Mouse (Mus musculus) liver, adult 2 months (tissue): ENCODE data around the gene Arl2bp.

Source experiments
- CTCF ChIP-seq: fragments of 200-500 bp; IDR thresholded peaks from 2 replicates; pipeline ENCODE4 v1.5.1; 2011; ENCODE audit warnings: low read depth, low read length, control low read depth
- POLR2A ChIP-seq: fragments of 200-500 bp; IDR thresholded peaks from 2 replicates; pipeline ENCODE4 v1.6.1; 2011; ENCODE audit warnings: low read length, control low read depth; ENCODE audit not compliant: insufficient read depth; ENCODE audit errors: extremely low read depth

GRCm38 (mm10) chr8:94695341-94695993 lies 29.1 kb downstream of the Arl2bp start:
- no peak for TF ChIP-seq CTCF
- TF ChIP-seq POLR2A: no peak
